Mouse (Mus musculus) urinary bladder, postnatal 10 days (tissue): ENCODE results near the gene Nlgn2.

Experiments
- DNase-seq: peaks from one replicate; pipeline ENCODE4 v3.0.0; 2022; ENCODE audit warnings: low spot score

The Nlgn2 gene

GRCm38 (mm10) chr11:69837604-69837951 is at the start of gene Nlgn2:
Gene Nlgn2 (minus strand): TSS chr11:69837784.
- DNase-seq = no peak

GRCm38 (mm10) chr11:69886907-69887635 is 49.5 kb upstream of the Nlgn2 start:
- no peak for DNase-seq

GRCm38 (mm10) chr11:69884663-69885062 is 47.1 kb upstream of the Nlgn2 start:
- no peak for DNase-seq

- DNase-seq = no peak
These were observed 46.7 kb upstream of the Nlgn2 start for GRCm38 (mm10) chr11:69884240-69884639.

GRCm38 (mm10) chr11:69883527-69884151 is 46.1 kb upstream of the Nlgn2 start:
- no peak for DNase-seq

GRCm38 (mm10) chr11:69883066-69883465 is 45.5 kb upstream of the Nlgn2 start:
- no peak for DNase-seq

GRCm38 (mm10) chr11:69881787-69882670 is 44.4 kb upstream of the Nlgn2 start:
- DNase-seq = no peak

- peak; percentile 57 for DNase-seq
These were observed 43.4 kb upstream of the Nlgn2 start, which contains the start of gene Kctd11 for GRCm38 (mm10) chr11:69880853-69881603. Gene Kctd11 (minus strand): TSS chr11:69881406.

GRCm38 (mm10) chr11:69880506-69880852 is 42.9 kb upstream of the Nlgn2 start:
- no peak for DNase-seq

GRCm38 (mm10) chr11:69879711-69880110 is 42.1 kb upstream of the Nlgn2 start:
- DNase-seq = no peak

GRCm38 (mm10) chr11:69878952-69879351 is 41.4 kb upstream of the Nlgn2 start:
- DNase-seq = no peak

GRCm38 (mm10) chr11:69878399-69878798 is 40.8 kb upstream of the Nlgn2 start:
- no peak for DNase-seq

GRCm38 (mm10) chr11:69877878-69878277 is 40.3 kb upstream of the Nlgn2 start, which contains the start of gene Tmem95:
Gene Tmem95 (minus strand): TSS chr11:69878018.
- DNase-seq = no peak

GRCm38 (mm10) chr11:69876867-69877266 is 39.3 kb upstream of the Nlgn2 start:
- peak; percentile 55 for DNase-seq

- no peak for DNase-seq
These were observed 38.6 kb upstream of the Nlgn2 start for GRCm38 (mm10) chr11:69876186-69876585.

GRCm38 (mm10) chr11:69872451-69872850 is 34.9 kb upstream of the Nlgn2 start:
- DNase-seq = no peak

- DNase-seq = no peak
These were observed 34.2 kb upstream of the Nlgn2 start for GRCm38 (mm10) chr11:69871822-69872221.

GRCm38 (mm10) chr11:69870289-69871069 is 32.9 kb upstream of the Nlgn2 start:
- no peak for DNase-seq

GRCm38 (mm10) chr11:69867335-69867734 is 29.8 kb upstream of the Nlgn2 start:
- no peak for DNase-seq

- DNase-seq = no peak
These were observed 28.0 kb upstream of the Nlgn2 start for GRCm38 (mm10) chr11:69865561-69865960.
